Mouse (Mus musculus) CH12.LX (cell line): Measurements from ENCODE around the gene Polr3gl. TPM values are rescaled to one million over a fixed set of nuclear protein-coding genes. Genes with fewer than 3 reads are reported as not detected.

Source experiments
- DNase-seq: peaks from one replicate; pipeline ENCODE4 v3.0.0-alpha.2; 2013; ENCODE audit errors: extremely low read depth
- H3K27ac ChIP-seq: 2 replicates; pipeline ENCODE4 v1.5.1; 2012; ENCODE audit warnings: low read depth, mild to moderate bottlenecking, control low read depth, moderate library complexity; ENCODE audit not compliant: insufficient read depth
- H3K27me3 ChIP-seq: replicated peaks from 2 replicates; pipeline ENCODE3; 2012; ENCODE audit warnings: inconsistent platforms
- H3K36me3 ChIP-seq, 2 experiments: replicated peaks in 1 of 2; 2 replicates each; pipeline versions ENCODE3 to v1.6.1; 2012; ENCODE audit warnings: inconsistent platforms in 1 of 2, low read length in 1 of 2, mild to moderate bottlenecking in 1 of 2, mixed read lengths in 1 of 2, moderate library complexity in 1 of 2; ENCODE audit not compliant: control insufficient read depth in 1 of 2, insufficient read depth in 1 of 2
- H3K4me1 ChIP-seq, 2 experiments: 2 replicates each; pipeline ENCODE4 v1.6.1; 2012; ENCODE audit warnings: inconsistent platforms in 1 of 2, moderate library complexity in 1 of 2; ENCODE audit not compliant: insufficient read depth in 2 of 2, control insufficient read depth in 1 of 2
- H3K4me2 ChIP-seq: 2 replicates; pipeline ENCODE4 v1.6.1; 2012; ENCODE audit warnings: low read depth, mild to moderate bottlenecking, control low read depth; ENCODE audit not compliant: poor library complexity, insufficient read depth, severe bottlenecking
- H3K4me3 ChIP-seq, 3 experiments: fragments of 150-350 bp in 1 of 3; sonication (generic) in 1 of 3; replicated peaks in 1 of 3; 2 replicates each; pipeline versions ENCODE3 to v1.5.1; 2011 to 2012; ENCODE audit warnings: low read depth in 2 of 3, low read length in 2 of 3, mild to moderate bottlenecking in 2 of 3, moderate library complexity in 2 of 3, control low read depth in 1 of 3, improper control_type of control experiment in 1 of 3, inconsistent platforms in 1 of 3, mixed read lengths in 1 of 3; ENCODE audit not compliant: poor library complexity in 1 of 3
- H3K79me2 ChIP-seq: replicated peaks from 2 replicates; pipeline ENCODE4 v1.6.1; 2012; ENCODE audit warnings: mild to moderate bottlenecking, moderate library complexity; ENCODE audit not compliant: control insufficient read depth, poor library complexity, insufficient read depth, severe bottlenecking; ENCODE audit errors: extremely low read depth
- H3K9ac ChIP-seq: 2 replicates; pipeline ENCODE4 v1.6.1; 2012; ENCODE audit warnings: low read depth, mild to moderate bottlenecking, control low read depth, moderate library complexity; ENCODE audit not compliant: insufficient read depth
- H3K9me3 ChIP-seq: replicated peaks from 2 replicates; pipeline ENCODE3; 2012; ENCODE audit warnings: low read length, inconsistent platforms, mixed read lengths
- E2F4 ChIP-seq: IDR thresholded peaks from 2 replicates; pipeline ENCODE4 v1.6.1; 2011; ENCODE audit warnings: low read depth, low read length, improper control_type of control experiment; ENCODE audit not compliant: insufficient replicate concordance
- EP300 ChIP-seq: IDR thresholded peaks from 2 replicates; pipeline ENCODE4 v1.6.1; 2011; ENCODE audit warnings: low read length, improper control_type of control experiment
- GABPA ChIP-seq: IDR thresholded peaks from 2 replicates; pipeline ENCODE4 v1.6.1; 2012; ENCODE audit warnings: low read depth, low read length, improper control_type of control experiment, inconsistent platforms; ENCODE audit not compliant: insufficient replicate concordance
- HCFC1 ChIP-seq: IDR thresholded peaks from 2 replicates; pipeline ENCODE4 v1.6.1; 2012; ENCODE audit warnings: low read depth, mild to moderate bottlenecking, inconsistent platforms, low read length, improper control_type of control experiment
- MAX ChIP-seq: IDR thresholded peaks from 2 replicates; pipeline ENCODE4 v1.6.1; 2011; ENCODE audit warnings: low read length, improper control_type of control experiment
- MAZ ChIP-seq: IDR thresholded peaks from 2 replicates; pipeline ENCODE4 v1.6.1; 2012; ENCODE audit warnings: low read depth, mild to moderate bottlenecking, inconsistent platforms, low read length, improper control_type of control experiment, moderate library complexity
- MEF2A ChIP-seq: IDR thresholded peaks from 2 replicates; pipeline ENCODE4 v1.6.1; 2014; ENCODE audit warnings: low read depth, mild to moderate bottlenecking, inconsistent platforms, low read length, improper control_type of control experiment, borderline replicate concordance
- MXI1 ChIP-seq: IDR thresholded peaks from 2 replicates; pipeline ENCODE4 v1.6.1; 2011; ENCODE audit warnings: mild to moderate bottlenecking, low read depth, low read length, improper control_type of control experiment
- NRF1 ChIP-seq: IDR thresholded peaks from 2 replicates; pipeline ENCODE4 v1.6.1; 2014; ENCODE audit warnings: low read depth, mild to moderate bottlenecking, inconsistent platforms, low read length, improper control_type of control experiment, moderate library complexity
- POLR2AphosphoS2 ChIP-seq: IDR thresholded peaks from 2 replicates; pipeline ENCODE4 v1.6.1; 2011; ENCODE audit warnings: low read depth, low read length, improper control_type of control experiment
- SMC3 ChIP-seq: IDR thresholded peaks from 2 replicates; pipeline ENCODE4 v1.6.1; 2011; ENCODE audit warnings: low read depth, low read length, improper control_type of control experiment
- USF1 ChIP-seq: IDR thresholded peaks from 2 replicates; pipeline ENCODE4 v1.6.1; 2014; ENCODE audit warnings: low read depth, mild to moderate bottlenecking, inconsistent platforms, low read length, improper control_type of control experiment
- USF2 ChIP-seq: conservative IDR thresholded peaks from 2 replicates; pipeline ENCODE4 v1.6.1; 2011; ENCODE audit warnings: low read depth, low read length, improper control_type of control experiment
- ZC3H11A ChIP-seq: IDR thresholded peaks from 2 replicates; pipeline ENCODE4 v1.6.1; 2012; ENCODE audit warnings: low read depth, mild to moderate bottlenecking, inconsistent platforms, low read length, improper control_type of control experiment
- ZMIZ1 ChIP-seq: IDR thresholded peaks from 2 replicates; pipeline ENCODE4 v1.6.1; 2012; ENCODE audit warnings: low read depth, mild to moderate bottlenecking, inconsistent platforms, low read length, improper control_type of control experiment
- ZNF384 ChIP-seq: IDR thresholded peaks from 2 replicates; pipeline ENCODE4 v1.6.1; 2012; ENCODE audit warnings: low read depth, low read length, improper control_type of control experiment, inconsistent platforms
- dilution Hi-C: fragments of 300-500 bp; cut with MboI; formaldehyde crosslinking; loops from 2 replicates; pipeline ENCODE4 v1.14.3; 2020; ENCODE audit warnings: low sequenced_read_pairs; ENCODE audit not compliant: extremely low pct_unique_long_range_greater_than_20kb, extremely low pct_ligation_motif_present
- in situ Hi-C: fragments of 300-500 bp; cut with MboI; formaldehyde crosslinking; loops from 3 replicates; pipeline ENCODE4 v1.14.3; 2019; ENCODE audit warnings: low sequenced_read_pairs, low pct_ligation_motif_present, low pct_unique_long_range_greater_than_20kb, mixed read lengths
- polyA plus RNA-seq: library from polyadenylated mRNA; unstranded; fragments of >175 nt; gene quantifications from 2 replicates; pipeline ENCODE4 v1.2.1, GENCODE M21; 2012; ENCODE audit warnings: low read depth; ENCODE audit not compliant: insufficient read length
- total RNA-seq, 2 experiments: library from RNA; depleted of rRNA; stranded (reverse); fragments of 300-350 nt in 1 of 2; fragments of >200 nt in 1 of 2; gene quantifications; 2 replicates each; pipeline ENCODE4 v1.2.3; 2012 to 2014

Gene Polr3gl
- total and polyA plus RNA-seq, 3 experiments: 13.7 to 18.8 (median 15.7) TPM

DNA sequence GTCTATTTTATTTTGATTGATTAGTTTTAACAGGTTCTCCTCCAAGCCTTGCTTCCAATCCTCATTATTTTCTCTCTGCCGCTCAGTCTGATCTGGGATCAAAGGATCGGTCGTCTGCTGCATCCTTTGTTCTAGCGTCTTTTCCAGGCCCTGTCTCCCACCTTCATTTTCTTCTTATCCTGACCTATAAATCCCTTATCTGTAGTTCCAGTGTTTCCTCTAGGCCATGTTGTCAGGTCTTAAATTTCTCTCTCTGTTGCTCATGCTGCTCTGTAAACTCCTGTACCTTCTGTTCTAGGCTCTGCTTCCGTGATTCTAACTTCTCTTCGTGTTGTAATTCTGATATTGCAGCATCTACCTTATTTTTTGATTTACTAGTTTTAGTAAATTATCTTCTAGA lies 53.2 kb downstream of the Polr3gl start:
- no peak overlapping the region for H3K4me3 ChIP-seq
- no peak for DNase-seq
- peaks cover 13% of the 10 kb centered on the region for H3K27me3 ChIP-seq
- H3K36me3 ChIP-seq: no peaks in the 10 kb centered on the region
- in situ Hi-C loops: loop anchor here (5.0 to 25.0 kb wide), 4 partner anchors 42 to 253 kb away; partner anchors contain the start of genes Fcgr1 and Itga10
- H3K9me3 ChIP-seq: no peaks in the 10 kb centered on the region
- no peak overlapping the region for H3K4me2 ChIP-seq
- no peaks in the 10 kb centered on the region for H3K79me2 ChIP-seq
- dilution Hi-C loops: no loop called here
- H3K27ac ChIP-seq: no peak overlapping the region
- H3K4me1 ChIP-seq: no peaks in the 10 kb centered on the region
- TF ChIP-seq ZMIZ1: no peak
- H3K9ac ChIP-seq: no peak overlapping the region

GRCm38 (mm10) chr3:96539316-96539715 lies 54.7 kb downstream of the Polr3gl start:
- in situ Hi-C loops (loop anchor here (10.0 to 25.0 kb wide), 2 partner anchors 135 to 252 kb away; partner anchors contain the start of gene Fcgr1), dilution Hi-C loops (no loop called here)
- H3K36me3 ChIP-seq: no peaks in the 10 kb centered on the region
- no peak overlapping the region for H3K4me3 ChIP-seq
- no peak overlapping the region for H3K9ac ChIP-seq
- H3K79me2 ChIP-seq: no peaks in the 10 kb centered on the region
- peaks cover 13% of the 10 kb centered on the region for H3K27me3 ChIP-seq
- no peaks in the 10 kb centered on the region for H3K4me1 ChIP-seq
- H3K4me2 ChIP-seq: no peak overlapping the region
- H3K9me3 ChIP-seq: no peaks in the 10 kb centered on the region
- DNase-seq: no peak
- no peak overlapping the region for H3K27ac ChIP-seq
- TF ChIP-seq E2F4 (no peak), NRF1 (no peak), HCFC1 (no peak), MAX (no peak), ZNF384 (no peak), MXI1 (no peak), MEF2A (no peak), ZC3H11A (no peak), SMC3 (no peak), POLR2AphosphoS2 (no peak), MAZ (no peak), EP300 (no peak), USF2 (no peak), GABPA (no peak), USF1 (no peak)
- TF ChIP-seq, all 38 proteins: peak for 0
